Mouse (Mus musculus) layer of hippocampus, adult 18-20 months (tissue): Measurements from ENCODE around the gene Chic1. TPM values are rescaled to one million over a fixed set of nuclear protein-coding genes. Genes with fewer than 3 reads are reported as not detected.

Experiments used
- DNase-seq, 2 experiments: peaks; one replicate each; pipeline ENCODE4 v3.0.0; 2022; ENCODE audit warnings: low spot score in 2 of 2
- long read RNA-seq: library from polyadenylated mRNA; stranded (forward); transcript quantifications from one replicate; pipeline ENCODE4 v2.0.0, GENCODE M21; 2021
- total RNA-seq, 2 experiments: library from RNA; stranded (reverse); gene quantifications; 2 replicates each; pipeline ENCODE4 v1.2.3; 2021

The Chic1 gene
- 10 to 100 TPM; 22.7 to 24.3 TPM for total RNA-seq
- long read RNA-seq, full-length matches to known transcripts, result 3 of 8 reads
- long read RNA-seq, partial matches to known transcripts, result 1 of 8 reads
- long read RNA-seq, other reads (novel, unspliced or antisense), result 4 of 8 reads

DNA sequence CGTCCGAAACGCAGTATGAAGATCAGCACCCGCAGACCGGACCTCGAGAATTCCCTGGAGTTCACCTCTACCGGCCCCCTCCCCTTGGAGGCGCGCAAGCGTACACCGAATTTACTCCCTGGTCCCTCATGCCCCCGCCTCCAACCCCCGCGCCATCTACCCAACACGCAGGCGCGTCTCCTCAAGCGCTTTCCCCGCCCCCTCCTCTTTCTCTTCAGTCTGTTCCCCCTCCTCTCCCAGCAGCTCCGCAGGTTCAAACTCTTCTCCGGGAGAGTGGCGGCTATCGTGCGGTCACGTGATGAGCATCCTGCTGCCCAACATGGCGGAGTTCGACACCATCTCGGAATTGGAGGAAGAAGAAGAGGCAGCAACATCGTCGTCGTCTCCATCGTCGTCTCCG, at the start of gene Chic1:
Gene Chic1, plus strand, starts transcription at position 190 of the 400 bp plus-strand sequence.
- DNase-seq, result peak; percentile 72 to 85

DNA sequence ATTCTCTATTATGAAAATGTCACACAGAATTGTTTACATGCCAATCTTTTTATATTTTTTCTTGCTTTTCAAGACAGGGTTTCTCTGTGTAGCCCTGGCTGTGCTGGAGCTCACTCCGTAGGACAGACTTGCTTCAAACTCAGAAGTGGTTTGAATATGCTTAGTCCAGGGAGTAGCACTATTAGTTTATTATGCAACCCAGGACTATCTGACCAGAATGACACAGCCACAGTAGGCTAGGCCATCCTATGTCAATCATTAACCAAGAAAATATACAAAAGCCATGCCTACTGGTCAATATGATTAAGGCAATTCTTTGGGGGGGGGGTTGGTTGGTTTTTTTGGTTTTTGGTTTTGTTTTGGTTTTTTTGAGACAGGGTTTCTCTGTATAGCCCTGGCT, 48.0 kb upstream of the Chic1 start:
- no peak for DNase-seq

DNA sequence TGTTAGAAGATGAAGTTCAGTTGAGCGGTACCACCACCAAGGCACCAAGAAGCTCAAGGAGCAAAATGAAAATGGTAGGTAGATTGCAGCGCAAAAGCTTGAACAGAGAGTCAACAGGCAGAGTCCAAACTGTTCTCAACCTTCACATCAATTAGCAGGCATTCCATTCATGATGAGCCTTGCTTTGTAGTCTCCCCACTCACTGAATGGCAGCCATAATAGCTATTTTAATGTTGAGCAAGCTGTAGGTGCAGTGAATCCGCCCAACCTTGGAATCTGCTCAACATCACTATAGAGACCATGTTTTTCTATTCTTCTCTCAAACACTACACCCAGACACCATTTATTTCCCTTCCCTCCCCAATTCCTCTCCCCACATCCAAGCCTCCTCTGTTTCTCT, 44.6 kb upstream of the Chic1 start:
- DNase-seq, result no peak

DNA sequence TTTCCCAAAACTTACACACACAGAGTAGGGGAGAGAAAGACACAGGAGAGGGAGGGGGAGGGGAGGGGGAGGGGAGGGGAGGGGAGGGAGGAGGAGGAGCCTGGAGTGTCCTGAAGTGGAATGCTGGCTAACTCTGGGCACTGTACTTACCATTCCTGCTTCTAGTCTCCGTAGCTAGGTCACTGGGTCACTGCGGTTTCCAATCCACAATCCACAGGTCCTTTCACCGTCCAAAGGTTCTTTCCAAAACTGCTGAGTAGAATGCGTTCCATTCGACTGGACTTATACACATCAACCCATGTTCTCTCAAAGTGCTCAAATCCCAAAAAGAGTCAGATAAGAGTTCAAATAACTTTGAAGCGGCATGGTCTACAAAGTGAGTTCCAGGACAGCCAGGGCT, 42.1 kb upstream of the Chic1 start:
- DNase-seq, result no peak

DNA sequence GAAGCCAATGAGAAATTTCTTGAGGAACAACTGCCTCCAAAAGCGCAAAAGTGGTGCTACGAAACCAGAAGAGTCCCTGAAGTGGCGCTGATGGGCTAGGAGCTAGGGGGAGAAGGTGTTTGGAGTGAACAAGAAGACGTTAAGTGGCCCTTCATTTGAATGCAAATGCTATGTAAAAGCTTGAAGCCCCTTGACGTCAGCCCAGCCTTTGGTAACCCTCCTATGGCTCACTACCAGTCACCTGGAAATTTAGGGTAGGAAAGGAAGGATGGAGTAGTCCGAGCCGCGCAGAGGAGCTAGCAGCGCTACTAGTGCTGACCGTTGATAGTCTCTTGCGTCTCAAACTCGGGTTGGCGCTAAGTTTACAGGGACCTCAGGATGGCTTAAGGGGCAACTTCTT, 35.1 kb upstream of the Chic1 start, which contains the start of gene Cdx4:
Gene Cdx4, plus strand, starts transcription at position 253 of the 400 bp plus-strand sequence.
- DNase-seq, result no peak

DNA sequence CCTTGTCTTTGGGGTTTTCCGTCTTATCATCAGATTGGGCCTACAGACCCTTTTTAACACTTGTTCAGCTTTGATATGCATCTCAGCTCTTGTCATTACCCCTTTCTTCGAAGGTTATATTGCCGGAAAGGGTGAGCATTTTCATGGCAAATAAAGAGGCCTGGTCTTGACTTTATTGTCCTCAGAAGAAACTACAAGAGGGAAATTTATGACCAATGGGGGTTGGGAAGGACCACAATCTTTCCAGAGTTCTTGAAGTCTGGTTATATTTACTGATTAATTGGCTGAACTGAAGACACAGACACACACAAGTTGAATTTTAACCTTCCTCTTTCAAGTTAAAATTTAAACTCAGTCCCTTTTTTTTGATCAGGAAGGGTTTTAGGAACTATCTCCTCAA, 30.4 kb upstream of the Chic1 start:
- DNase-seq, result no peak

DNA sequence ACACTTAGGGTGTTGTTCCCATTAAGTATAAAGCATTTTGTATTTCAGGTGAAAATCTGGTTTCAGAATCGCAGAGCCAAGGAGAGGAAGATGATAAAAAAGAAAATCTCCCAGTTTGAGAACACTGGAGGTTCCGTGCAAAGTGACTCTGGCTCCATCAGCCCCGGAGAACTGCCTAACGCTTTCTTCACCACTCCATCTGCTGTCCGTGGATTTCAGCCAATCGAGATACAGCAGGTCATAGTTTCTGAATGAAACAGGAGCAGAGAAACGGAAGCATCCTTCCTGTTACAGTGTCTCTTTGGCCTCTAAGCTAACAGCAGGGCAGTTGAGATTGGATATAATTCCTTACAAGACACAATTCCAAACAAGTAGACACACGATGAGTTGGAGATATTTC, 26.9 kb upstream of the Chic1 start:
- no peak for DNase-seq

DNA sequence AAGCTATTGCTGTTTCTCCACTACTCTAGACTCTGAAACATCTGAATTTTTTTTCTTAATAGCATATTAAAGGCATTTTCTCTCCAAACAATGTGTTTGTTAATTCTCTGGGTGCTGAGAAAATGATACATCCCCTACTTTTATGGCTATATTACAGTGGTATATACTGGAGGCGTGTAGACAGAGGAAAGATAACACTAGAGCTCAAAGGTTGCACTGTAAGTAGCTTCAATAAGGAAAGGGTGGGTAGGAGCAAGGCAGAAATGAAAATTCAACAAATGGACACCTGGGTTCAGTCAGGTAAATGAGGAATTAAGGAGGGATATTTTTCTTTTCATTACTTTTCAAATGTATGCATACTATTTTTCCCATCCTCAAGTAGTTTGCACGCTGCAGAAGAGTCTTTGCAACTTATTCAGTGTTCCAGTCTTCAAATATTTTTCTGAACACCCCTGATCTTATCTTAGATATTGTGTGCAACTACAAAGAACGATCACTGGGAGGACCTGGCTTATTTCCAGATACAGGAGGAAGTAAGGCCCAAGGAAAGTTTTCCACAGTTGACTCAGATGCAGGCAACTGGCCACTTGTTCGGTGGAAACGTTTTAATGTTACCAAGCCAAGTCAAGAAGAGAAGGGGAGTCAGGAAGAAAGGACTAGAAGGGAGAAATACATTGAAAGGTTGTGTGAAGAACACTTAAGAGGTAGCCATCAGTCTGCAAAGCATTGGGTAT, 25.0 kb upstream of the Chic1 start:
- no peak for DNase-seq

DNA sequence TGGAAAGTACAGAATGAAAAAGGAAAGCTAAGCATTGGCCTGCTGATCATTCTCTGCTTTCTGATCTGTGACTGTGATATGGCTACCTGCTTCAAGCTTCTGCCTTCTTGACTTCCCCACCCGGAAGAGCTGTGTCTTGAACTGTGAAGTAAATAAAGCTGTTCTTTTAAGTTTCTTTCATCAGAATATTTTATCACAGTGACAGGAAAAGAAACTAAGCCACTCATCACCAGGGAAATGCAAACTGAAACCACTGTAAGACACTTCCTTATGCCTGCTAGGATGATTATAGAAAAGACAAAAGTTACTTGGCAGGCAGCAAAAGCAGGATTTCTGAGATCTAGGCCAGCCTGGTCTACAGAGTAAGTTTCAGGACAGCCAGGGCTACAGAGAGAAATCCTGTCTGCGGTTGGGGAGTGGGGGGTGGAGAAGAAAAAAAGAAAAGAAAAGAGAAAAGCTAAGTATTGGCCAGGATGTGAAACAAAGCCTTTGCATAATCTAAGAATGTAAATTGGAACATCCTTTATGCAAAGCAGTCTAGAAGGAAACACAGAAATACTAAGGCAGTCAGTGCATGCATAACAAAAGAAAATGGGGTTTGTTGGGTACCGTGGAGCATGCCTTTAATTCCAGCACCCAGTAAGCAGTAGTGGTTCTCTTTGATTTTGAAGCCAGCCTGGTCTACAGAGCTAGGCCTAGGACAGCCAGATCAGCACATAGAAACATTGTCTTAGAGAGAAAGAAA, 14.7 kb upstream of the Chic1 start:
- DNase-seq, result no peak

DNA sequence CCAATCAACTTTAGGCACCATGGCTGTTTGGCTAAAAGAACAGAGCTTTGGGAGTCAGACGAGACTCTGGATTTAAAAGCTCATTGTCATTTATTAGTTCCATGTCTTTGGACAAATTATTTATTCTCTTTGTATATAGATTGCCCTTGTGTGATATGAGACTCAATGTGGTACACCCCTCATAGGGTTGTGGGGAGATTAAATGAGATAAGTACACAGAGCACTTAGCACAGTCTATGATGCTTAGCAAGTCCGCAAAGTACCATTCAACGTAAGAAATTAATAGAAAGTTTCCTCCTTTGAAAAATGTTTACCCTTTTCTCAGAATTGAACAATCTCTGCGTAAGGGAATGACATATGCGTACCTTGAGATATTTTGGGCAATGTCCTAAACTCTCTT, 492 bp upstream of the Chic1 start:
- no peak for DNase-seq

DNA sequence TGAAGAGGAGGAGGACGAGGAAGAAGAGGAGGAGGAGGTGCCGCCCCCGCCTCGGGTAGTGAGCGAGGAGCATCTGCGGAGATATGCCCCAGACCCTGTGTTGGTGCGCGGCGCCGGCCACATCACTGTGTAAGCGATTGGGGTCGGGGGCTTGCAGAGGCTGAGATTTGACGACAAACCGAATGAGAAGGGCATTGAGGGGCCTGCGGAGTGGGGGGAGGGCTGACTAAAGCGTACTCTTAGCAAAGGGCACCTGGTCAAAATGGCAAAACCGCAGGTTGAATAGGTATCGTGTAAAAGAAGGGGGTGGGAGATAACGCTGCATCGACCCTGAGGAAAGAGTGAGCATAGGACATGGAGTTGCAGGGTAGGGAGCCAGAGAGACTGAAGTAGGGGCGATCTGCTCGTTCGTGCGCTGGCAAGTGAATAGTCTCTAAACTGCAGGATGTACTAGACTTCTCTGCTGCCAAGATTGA, 523 bp downstream of the Chic1 start:
- DNase-seq, result peak in 1 of 2 experiments; percentile 1

DNA sequence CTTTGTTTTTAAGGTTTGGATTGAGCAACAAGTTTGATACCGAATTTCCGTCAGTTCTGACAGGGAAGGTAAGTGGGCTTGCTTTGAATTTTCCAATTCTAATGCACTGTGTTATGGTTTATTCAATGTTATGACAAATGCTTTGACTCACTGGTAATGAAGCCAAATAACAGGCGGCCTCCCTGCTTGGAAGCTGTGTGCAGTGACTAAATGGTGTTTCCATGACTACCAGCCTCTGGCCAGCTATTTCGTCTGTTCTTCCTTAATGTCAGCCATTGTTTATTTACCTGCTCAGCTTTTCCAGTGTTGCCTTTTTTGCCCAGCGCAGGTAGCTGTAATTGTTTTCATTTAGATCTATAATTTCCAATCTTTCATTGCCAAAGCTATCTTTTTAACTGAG, 9.9 kb downstream of the Chic1 start:
- peak; percentile 23 to 39 for DNase-seq

DNA sequence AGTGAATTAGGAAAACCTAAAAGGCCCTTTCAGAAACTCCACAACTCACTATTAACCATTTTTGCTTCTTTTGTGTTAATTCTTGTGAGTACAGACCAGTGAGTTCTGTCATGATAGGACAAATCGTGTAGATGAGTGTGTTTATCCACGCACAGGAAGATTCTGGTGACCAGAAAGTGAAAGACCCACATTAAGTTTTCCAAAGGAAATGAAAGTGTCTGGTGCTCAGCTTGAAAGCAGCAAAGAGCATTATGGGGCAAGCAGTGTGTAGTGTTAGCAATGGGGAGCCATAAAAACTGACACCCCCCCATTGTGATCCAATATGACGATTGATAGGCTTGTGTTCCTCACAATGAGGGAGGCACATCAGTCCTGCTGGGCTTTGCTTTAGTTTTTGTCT, 12.4 kb downstream of the Chic1 start:
- no peak for DNase-seq

DNA sequence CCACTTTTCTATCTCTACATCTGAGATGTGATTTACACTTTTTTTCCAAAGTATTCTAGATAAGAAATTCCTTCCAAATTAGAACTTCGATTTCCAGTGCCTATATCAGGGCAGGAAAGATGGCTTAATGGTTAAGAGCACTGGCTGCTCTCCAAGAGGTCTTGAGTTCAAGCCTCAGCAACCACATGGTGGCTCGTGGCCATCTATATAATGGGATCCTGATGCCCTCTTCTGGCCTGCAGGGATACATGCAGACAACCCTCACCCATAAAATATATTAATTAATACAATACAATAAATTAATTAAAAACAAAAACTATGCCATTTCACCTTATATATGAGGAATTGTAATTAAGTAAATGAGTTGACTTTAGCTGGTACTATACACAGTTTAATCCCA, 14.9 kb downstream of the Chic1 start:
- no peak for DNase-seq

DNA sequence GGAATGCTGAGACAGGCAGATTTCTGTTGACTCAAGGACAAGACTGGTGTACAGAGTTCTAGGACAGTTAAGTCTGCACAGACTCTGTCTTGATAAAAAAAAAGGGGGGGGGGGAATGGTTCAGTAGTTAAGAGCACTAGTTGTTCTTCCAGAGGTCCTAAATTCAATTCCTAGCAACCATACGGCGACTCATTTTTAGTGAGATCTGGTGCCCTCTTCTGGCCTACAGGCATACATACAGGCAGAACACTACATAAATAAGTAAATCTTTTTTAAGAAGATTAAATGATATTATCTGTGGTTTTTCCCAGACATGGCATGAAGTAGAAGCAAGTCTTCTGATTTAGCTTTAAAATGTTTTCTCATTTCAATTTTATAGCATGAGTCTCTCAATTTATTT, 15.4 kb downstream of the Chic1 start:
- DNase-seq, result no peak

DNA sequence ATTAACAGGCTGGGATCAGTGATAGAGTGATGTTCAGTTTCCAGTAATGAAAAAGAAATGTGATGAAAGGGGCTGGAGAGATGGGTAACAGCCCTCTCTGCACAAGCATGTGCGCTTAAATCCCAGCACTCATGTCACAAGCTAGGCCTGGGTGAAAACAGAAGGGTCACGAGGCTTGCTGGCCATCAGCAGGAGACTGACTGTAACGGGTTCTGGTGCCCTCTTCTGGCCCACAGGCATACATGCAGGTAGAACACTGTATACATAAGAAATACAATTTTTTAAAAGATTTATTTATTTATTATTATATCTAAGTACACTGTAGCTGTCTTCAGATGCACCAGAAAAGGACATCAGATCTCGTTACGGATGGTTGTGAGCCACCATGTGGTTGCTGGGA, 18.0 kb downstream of the Chic1 start:
- no peak for DNase-seq

DNA sequence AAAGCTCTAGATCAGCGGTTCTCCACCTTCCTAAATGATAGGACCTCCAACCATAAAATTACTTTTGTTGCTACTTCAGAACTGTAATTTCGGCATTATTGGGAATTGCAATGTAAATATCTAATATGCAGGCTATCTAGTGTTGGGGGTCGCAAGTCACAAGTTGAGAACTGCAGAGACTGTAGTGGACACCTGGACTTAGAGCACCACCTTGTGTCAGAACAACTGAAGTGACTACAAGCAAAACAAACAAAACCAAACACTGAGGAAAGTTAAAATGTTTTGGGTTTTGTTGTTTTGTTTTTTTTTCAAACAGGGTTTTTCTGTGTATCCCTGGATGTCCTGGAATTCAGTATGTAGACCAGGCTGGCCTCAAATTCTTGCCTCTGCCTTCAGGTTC, 28.3 kb downstream of the Chic1 start:
- no peak for DNase-seq

DNA sequence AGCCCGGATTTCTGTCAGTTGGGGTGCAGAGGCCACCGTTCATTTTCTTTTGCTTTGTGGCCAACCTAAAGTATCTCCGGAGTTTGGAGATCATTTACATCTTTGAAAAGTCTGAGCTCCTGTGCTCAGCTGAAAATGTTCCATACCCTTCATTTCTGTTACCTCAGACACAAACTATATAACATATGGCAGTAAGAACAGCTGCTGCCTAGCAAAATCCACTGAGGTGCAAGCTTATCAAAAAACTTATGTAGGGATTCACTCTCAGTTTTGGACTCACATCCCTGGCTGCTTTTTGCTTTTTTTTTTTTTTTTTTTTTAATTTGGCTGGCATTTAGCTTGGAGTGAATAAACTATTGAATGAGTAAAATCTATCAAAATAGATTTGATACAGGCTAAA, 31.9 kb downstream of the Chic1 start:
- DNase-seq, result no peak

DNA sequence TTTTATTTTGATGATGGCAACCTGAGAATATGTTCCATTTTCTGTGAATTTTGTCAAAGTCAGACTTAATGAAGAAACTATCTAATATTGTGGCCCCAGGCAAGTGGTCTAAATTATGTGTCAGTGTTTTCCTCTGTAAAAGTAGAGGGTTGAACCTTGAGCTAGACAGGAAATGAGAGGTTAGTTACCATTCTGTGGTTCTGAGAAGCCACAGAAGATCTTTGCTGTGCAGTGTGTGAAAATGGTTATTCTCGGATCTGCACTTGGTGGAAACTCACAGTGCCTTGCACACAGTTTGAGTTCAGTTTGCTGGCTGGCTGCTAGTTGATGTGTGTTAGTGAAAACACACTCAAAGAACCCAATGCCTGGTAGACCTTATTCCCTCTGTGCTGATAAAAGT, 37.6 kb downstream of the Chic1 start:
- DNase-seq, result no peak

DNA sequence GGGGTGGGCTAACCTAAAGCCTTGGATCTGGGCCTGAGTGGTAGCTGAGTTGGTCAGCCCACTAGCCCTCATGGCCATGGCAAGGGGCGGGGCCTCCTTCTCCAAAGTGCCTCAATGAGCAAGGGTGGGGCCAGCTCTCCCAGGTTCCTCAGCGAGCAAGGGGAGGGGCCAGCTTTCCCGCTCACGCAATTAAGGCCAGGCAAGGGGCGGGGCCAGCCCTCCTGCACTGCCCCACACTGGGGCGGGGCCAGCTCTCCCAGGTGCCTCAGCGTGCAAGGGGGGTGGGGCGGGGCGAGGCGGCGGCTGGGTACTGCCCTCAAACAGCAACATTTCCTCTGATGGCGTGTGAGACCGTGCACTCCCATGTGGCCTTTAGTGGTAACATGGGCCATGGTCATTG, 48.7 kb downstream of the Chic1 start:
- DNase-seq, result no peak

DNA sequence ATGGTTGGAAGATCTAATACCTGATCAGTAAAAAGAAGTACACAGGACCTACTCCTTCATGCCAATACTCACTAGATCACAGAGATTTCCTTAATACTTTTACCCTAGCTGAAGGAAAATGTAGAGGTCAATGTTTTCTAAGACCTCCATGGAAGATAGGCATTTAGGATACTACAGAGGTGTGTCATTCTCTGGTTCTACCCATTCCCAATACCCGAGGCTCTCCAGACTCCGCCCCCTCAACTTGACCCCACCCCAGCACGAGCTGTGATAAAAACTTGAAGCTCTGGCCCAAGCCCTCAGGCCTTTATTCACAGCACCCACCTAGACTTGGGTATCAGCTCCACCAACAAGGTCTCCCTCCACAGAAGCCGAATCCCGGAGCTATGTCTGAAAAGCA, 57.9 kb downstream of the Chic1 start, which contains the start of gene Tsx:
Gene Tsx, plus strand, starts transcription at position 301 of the 400 bp plus-strand sequence.
- DNase-seq, result no peak

DNA sequence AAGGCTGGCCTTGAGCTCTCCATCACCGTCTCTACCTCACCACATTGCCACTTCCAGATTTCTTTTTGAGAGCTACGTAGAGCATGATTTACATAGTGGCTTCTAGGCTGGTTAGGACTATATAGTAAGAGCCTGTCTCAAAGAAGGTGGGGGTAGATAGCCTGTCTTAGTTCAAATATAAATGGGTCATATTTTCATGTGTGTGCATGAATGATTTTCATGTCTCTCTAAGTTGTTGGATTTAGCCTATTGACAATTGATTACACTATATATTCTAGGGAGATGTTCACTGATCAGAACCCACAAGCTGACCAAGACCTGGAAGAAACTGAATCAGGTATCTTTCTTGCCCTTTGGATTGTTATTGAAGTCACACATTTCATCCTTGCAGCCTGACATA, 65.4 kb downstream of the Chic1 start, which contains the start of gene Gm26992:
Gene Gm26992, plus strand, starts transcription at position 301 of the 400 bp plus-strand sequence.
- no peak for DNase-seq
